Mouse (Mus musculus) cerebellum, adult 2 months (tissue): ENCODE data around the gene Diaph3. TPM values are rescaled to one million over a fixed set of nuclear protein-coding genes. Genes with fewer than 3 reads are reported as not detected.

Source experiments
- DNase-seq, 2 experiments: peaks; one replicate each; pipeline ENCODE4 v3.0.0; 2021
- H3K27ac ChIP-seq: fragments of 200-500 bp; 2 replicates; pipeline ENCODE4 v1.5.1; 2012; ENCODE audit warnings: low read length, control low read depth, inconsistent platforms; ENCODE audit not compliant: insufficient read depth
- H3K27me3 ChIP-seq: fragments of 200-500 bp; 2 replicates; pipeline ENCODE4 v1.6.1; 2012; ENCODE audit warnings: inconsistent platforms, mild to moderate bottlenecking, low read length, moderate library complexity; ENCODE audit not compliant: control insufficient read depth, insufficient read depth
- H3K4me1 ChIP-seq: fragments of 200-500 bp; 2 replicates; pipeline ENCODE4 v1.6.1; 2011; ENCODE audit warnings: low read length; ENCODE audit not compliant: control insufficient read depth, insufficient read depth
- H3K4me3 ChIP-seq: fragments of 200-500 bp; replicated peaks from 2 replicates; pipeline ENCODE3; 2011; ENCODE audit warnings: mild to moderate bottlenecking, low read depth, low read length, control low read depth; ENCODE audit not compliant: insufficient read depth
- CTCF ChIP-seq: fragments of 200-500 bp; IDR thresholded peaks from 2 replicates; pipeline ENCODE4 v1.5.1; 2011; ENCODE audit warnings: low read depth, mild to moderate bottlenecking, control low read depth, low read length, moderate library complexity, borderline replicate concordance; ENCODE audit not compliant: insufficient read depth
- POLR2A ChIP-seq: fragments of 200-500 bp; IDR thresholded peaks from 2 replicates; pipeline ENCODE4 v1.6.1; 2011; ENCODE audit warnings: low read length, control low read depth, borderline replicate concordance; ENCODE audit not compliant: insufficient read depth
- WGBS: fragments of 180-500 bp; shearing (Covaris S2); methylation state at CpG from one replicate; pipeline ENCODE4 v1.1.7; 2018; 5-methylcytosine and 5-hydroxymethylcytosine counted together
- polyA plus RNA-seq: library from polyadenylated mRNA; depleted of rRNA; stranded (reverse); fragments of >200 nt; gene quantifications from 2 replicates; pipeline ENCODE4 v1.2.3, GENCODE M21; 2012

Gene Diaph3
- polyA plus RNA-seq, 1 experiment = 2.0 TPM

DNA sequence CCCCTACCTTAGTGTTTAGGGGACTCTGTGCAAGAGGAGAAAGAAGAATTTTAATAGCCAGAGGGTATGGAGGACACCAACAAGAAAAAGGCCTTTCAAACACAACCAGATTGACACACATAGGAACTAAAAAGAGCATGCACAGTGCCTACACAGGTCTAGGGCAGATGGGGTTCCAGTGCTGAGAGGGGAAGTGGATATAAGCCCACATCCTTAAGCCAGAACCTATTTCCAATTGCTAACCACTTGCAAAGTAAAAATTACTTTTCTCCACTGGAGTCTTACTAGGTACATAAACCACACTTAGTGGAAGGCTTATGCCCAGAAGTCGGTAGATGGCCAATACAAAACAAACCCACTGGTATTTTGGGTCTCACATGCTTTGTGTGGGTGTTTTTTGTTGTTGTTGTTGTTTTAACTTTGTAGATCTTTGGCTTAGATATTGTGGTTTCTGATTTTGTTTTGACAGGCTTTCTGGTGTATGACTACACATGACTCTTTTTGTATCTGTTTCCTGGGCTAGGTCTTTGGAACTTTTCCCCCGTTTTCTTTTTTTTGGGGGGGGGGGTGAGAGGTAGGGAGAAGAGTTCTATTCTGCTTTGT lies 426.8 kb downstream of the Diaph3 start:
- 84% methylated on average over 2 of the region's 2 CpGs for WGBS
- H3K27me3 ChIP-seq = no peaks in the 10 kb centered on the region; the same call in 1 of the 2 replicates
- no peak overlapping the region for H3K27ac ChIP-seq
- no peaks in the 10 kb centered on the region; the same call in 1 of the 2 replicates for H3K4me1 ChIP-seq
- H3K4me3 ChIP-seq = no peak overlapping the region
- DNase-seq = no peak
- TF ChIP-seq CTCF = no peak
- TF ChIP-seq POLR2A = no peak

- no peak for TF ChIP-seq POLR2A
- TF ChIP-seq CTCF = no peak
- no peaks in the 10 kb centered on the region for H3K4me1 ChIP-seq
- no peak for DNase-seq
- no peak overlapping the region for H3K4me3 ChIP-seq
- WGBS = 51% methylated on average over 3 of the region's 3 CpGs
- H3K27me3 ChIP-seq = no peaks in the 10 kb centered on the region
- H3K27ac ChIP-seq = no peak overlapping the region
Observed at GRCm38 (mm10) chr14:86704080-86704479, 437.0 kb downstream of the Diaph3 start.

- Histone ChIP-seq H3K4me3 (no peak overlapping the region), H3K27me3 (no peaks in the 10 kb centered on the region), H3K27ac (no peak overlapping the region), H3K4me1 (no peaks in the 10 kb centered on the region)
- TF ChIP-seq CTCF = no peak
- TF ChIP-seq POLR2A = no peak
- 68% methylated on average over 4 of the region's 4 CpGs for WGBS
- no peak for DNase-seq
Observed at GRCm38 (mm10) chr14:86701145-86701544, 439.9 kb downstream of the Diaph3 start.

- H3K4me1 ChIP-seq = no peaks in the 10 kb centered on the region
- 86% methylated on average over 1 of the region's 1 CpGs for WGBS
- TF ChIP-seq CTCF (no peak), POLR2A (no peak)
- no peak for DNase-seq
- no peak overlapping the region for H3K4me3 ChIP-seq
- no peak overlapping the region for H3K27ac ChIP-seq
- H3K27me3 ChIP-seq = no peaks in the 10 kb centered on the region
Observed at GRCm38 (mm10) chr14:86697887-86698286, 443.1 kb downstream of the Diaph3 start.

- WGBS = 94% methylated on average over 4 of the region's 4 CpGs
- no peak for TF ChIP-seq POLR2A
- no peak for TF ChIP-seq CTCF
- H3K4me3 ChIP-seq = no peak overlapping the region
Observed at GRCm38 (mm10) chr14:86692714-86693113, 448.3 kb downstream of the Diaph3 start.

DNA sequence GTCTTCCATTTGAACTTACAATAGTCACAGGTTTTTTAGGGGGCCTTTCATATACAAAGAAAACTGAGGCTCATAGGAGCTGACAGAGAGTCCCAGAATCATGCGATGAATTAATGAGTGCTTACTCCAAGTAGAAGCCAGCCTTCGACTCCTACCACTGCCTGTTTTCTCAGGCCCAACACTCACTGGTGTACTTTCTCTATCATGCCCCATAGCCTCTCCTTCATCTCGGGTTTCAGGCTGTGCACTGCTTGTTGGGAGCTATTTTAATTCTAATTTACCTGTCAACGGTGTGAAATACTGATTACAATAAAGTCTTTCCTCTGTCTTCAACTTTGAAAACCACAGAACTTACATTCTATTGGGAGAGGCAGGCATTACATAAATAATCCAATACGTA lies 449.7 kb downstream of the Diaph3 start:
- no peaks in the 10 kb centered on the region for H3K4me1 ChIP-seq
- 65% methylated on average over 5 of the region's 5 CpGs for WGBS
- H3K27ac ChIP-seq = no peak overlapping the region

More at GRCm38 (mm10) chr14:86692714-86693113, 448.3 kb downstream of the Diaph3 start:
- no peak overlapping the region for H3K27ac ChIP-seq
- H3K4me1 ChIP-seq = no peaks in the 10 kb centered on the region
- no peak for DNase-seq
- H3K27me3 ChIP-seq = no peaks in the 10 kb centered on the region

GRCm38 (mm10) chr14:86684585-86685503 lies 456.2 kb downstream of the Diaph3 start:
- Histone ChIP-seq H3K4me1 (no peaks in the 10 kb centered on the region), H3K27ac (no peak overlapping the region), H3K4me3 (no peak overlapping the region), H3K27me3 (no peaks in the 10 kb centered on the region)
- TF ChIP-seq POLR2A = no peak
- TF ChIP-seq CTCF = no peak
- WGBS = 35% methylated on average over 11 of the region's 11 CpGs
- peak in 1 of 2 experiments; percentile 1 for DNase-seq

More for the DNA sequence above, 449.7 kb downstream of the Diaph3 start:
- Histone ChIP-seq H3K4me3 (no peak overlapping the region), H3K27me3 (no peaks in the 10 kb centered on the region)
- no peak for DNase-seq
- TF ChIP-seq POLR2A (no peak), CTCF (no peak)

DNA sequence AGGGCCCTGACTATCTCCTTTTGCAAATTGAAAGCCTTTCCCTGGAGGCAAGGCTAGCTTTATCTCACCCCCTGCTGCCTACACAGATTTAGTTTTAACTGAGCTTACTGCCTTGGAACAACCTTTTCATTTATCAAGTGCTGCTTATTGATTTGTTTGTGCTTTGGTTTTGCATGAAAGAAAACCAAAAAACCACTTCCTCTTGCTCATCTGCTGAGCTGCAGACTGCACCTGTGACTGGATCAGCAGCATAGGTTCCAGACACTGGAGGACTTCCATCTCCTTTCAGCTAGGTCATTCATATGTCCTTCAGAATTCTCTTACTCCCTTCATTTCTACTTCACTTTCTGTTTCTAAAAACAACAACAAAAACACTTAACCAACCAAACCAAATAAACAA lies 459.1 kb downstream of the Diaph3 start:
- no peak overlapping the region for H3K27ac ChIP-seq
- no peaks in the 10 kb centered on the region for H3K27me3 ChIP-seq
- TF ChIP-seq POLR2A (no peak), CTCF (no peak)
- no peak for DNase-seq
- no peak overlapping the region for H3K4me3 ChIP-seq
- no peaks in the 10 kb centered on the region for H3K4me1 ChIP-seq
